Mouse (Mus musculus) thymus, postnatal 4 days (tissue): ENCODE results near the gene Trnp1.
A peak's percentile ranks its signal among the peaks of the same experiment; 100 is the strongest.

Experiments used
- DNase-seq: peaks from one replicate; pipeline ENCODE4 v3.0.0; 2021

Trnp1 gene

DNA sequence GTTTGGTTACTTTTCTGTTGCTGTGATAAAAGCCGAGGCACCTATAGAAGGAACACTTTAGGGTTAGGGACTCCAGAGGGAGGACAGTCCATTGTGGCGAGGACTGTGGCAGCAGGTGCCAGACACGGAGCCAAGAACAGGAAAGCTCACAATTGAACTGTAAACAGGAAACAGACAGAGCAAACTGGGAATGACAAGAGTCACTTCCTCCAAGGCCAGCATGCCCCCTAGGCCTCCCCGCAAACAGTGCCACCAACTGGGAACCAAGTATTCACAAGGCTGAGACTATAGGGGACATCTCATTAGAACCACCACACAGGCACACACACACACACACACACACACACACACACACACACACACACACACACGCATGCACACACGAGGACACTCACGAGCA is 45.9 kb downstream of the Trnp1 start:
- no peak for DNase-seq

DNA sequence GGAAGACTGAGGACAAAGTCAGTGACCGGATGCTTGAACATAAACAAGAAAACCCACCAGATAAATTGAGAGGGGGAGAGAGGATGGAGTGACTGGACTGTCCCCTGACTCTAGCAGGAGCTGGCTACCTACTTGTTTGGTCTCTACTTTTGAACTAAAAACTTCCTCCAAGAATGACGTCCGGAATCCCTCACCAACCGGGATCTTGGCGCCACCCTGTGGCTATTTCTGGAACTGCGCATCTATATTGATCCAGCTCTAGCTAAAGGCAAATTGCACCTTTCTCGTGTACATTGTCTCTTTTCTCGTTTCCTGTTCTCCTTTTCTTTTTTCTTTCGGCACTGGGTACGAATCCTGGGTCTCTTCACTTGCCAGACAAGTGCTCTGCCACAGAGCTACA is 46.8 kb downstream of the Trnp1 start:
- peak; percentile 93 for DNase-seq

DNA sequence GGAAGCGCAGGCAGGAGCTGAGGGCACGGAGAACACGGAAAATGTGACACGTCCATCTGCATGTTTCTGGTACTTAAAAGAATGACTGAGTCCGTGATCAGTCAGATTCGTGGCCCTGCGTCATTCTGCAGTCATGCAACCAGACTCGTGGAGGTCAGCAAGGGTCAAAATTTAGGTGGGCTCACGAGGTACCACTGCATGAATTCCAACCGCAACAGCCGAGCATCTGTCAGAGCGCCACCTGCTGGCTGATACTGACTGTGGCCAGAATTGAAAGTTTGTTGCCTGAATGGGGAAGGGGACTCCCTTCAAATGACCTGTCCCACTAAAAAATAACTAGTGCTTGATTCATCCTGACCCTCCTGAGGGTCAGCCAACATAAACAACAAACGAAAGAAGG is 48.6 kb downstream of the Trnp1 start:
- DNase-seq = peak; percentile 82

DNA sequence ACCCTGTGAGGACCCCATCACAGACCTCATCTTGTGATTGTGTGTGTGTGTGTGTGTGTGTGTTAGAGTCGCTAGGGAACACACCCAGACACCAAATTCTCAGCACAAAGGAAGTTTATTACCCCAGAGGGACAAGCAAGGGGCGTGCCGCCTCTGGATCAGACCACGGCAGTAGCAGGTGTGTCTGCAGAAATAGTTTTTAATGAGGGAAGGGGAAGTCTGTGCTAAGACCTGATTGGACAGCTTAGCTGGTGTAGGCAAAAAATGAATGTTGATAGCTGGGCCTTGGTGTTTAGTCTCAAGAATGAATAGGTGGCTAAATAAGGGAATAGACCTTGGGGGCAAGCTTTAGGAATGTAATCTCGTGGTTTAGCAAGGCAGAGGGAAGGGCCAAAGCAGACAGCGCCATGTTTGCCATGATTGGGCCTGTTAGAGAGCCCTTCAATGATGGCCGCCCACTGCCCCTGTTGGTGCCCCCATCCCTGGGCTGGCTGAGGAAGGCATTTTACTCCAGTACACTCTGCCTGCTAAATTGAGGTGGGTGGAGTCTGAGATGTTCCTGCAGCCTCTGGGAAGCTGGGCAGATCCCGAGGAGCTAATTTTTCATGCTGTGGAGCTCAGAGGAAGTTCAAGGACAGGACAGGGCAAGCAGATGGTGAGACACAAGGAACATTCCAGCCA is 49.5 kb downstream of the Trnp1 start:
- no peak for DNase-seq

DNA sequence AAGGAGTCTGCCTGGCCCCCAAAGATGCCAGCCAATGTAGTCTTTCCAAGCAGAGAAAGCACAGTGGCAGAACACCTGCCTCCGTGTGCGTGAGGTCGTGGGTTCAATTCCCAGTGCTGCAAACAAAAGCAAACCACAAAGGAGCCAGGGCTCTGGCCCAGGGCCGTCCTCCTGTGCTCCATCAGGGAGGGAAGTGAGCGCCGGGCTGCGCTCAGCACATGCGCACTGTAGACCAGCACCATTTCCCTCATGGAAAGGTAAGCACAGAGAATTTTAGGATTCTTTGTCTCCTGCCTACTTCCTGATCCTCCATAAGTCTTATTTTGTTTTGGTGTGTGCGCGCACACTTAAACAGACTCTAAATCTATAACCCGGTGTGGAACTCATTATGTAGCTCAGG is 50.4 kb downstream of the Trnp1 start:
- DNase-seq = no peak

DNA sequence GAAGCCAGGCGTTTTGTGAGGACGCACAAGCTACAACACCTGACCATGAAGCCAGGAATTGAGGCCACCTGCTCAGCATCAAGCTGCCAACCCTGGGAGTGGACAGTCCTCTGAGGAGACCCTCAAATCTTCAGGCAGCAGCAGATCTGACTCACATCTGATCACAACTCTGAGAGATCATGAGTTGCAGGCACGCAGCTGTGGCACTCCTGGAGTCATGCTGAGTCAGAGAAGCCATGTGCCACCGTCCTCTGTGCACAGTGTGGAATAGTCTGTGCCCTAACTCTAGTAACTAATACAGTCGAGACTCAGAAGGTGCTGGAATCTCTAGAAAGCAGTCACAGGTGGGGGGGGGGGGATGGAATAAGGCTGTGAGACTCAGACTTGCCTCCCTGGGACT is 51.0 kb downstream of the Trnp1 start:
- no peak for DNase-seq

DNA sequence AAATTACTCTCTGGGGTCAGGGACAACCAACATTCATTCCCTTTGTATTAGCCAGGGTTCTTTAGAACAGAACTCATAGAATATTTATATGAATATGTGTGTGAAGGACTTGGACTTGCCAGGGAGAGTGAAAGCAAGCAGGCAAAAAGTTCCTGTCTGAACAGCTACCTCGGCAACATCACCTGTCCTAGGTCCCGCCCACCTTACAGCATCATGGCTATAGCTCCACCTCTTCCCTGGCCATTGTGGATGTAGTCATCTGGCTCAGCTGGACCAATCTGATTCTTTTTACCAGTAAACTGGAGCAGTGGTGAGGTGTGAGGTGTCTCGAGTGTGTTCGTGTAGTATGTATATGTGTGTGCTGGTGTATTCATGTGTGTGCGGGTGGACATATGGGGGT is 52.6 kb downstream of the Trnp1 start:
- no peak for DNase-seq

DNA sequence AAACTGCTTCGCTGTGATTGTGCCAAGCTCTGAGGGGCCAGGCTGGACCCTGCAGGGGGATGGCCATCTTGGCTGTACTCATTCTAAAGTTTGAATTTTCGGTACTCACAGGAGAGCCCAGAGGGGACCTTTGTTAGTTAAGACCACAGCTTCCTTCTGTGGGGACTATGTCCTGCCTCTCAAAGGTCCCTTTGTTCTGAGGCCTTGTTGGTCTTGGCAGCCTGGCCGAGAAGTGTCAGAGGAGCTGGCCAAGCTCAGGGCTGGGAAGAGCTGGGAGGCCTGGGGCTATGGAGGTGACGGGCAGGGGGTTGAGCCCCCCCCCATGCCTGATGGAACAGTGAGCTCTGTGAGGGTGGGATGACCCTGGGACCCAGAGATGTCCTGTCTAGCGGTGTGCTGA is 55.3 kb downstream of the Trnp1 start:
- DNase-seq = no peak

DNA sequence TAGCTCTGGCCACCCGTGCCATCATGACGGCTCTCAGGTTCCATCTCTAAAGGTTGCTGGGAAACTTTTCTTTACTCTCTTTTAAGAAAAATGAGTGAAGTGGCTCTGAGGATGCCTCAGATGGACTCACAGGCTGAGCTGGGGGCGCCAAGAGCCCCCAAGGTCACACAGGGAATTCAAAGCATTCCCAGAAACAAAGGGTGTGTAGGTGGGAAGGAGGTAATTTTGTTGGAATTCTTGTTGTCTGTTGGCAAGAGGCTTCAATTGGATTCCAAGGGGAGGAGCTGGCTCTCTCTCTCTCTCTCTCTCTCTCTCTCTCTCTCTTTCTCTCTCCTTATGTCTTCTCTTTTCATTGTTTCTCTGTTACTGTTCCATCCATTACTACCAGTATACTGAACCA is 56.2 kb downstream of the Trnp1 start:
- no peak for DNase-seq
